Comparison of ENCODE assay signal across 20 mouse cellular contexts in the genomic region with DNA sequence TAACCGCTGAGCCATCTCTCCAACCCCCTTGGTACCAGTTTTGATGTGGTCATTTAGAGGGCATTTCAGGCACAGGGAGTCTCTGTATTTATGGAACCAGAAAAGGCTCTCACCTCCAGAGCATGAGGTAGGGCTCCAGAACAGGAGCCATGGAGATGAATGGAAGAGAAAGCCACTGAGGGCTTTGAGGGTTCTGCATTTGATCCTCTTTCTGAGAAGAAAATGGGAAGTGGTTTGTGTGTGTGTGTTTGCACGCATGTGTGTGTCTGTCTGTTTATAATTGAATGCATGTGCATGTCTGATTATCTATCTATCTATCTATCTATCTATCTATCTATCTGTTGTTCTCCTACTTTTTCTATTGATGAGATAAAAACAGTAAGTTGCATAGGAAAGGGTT.
"Had no signal": no experiment of that assay in that cellular context is flagged by ENCODE, and none has a peak within 500 bp of the region (broad histone marks: within the 10 kb centered on the region; RNA-seq: fewer than 3 reads in every experiment).

No protein-coding gene starts in this region.

- H3K9me3 ChIP-seq: limb, embryonic 10.5 days; limb, embryonic 13.5 days; liver, embryonic 12.5 days; liver, embryonic 15.5 days had no signal

- DNase-seq: kidney, adult 11 months; kidney, adult 8-10 months; kidney, postnatal 25 days; layer of hippocampus, adult 9-11 months; liver; lung, adult 18-20 months; midbrain, embryonic 14.5 days; right cerebral cortex, adult 18-20 months; right cerebral cortex, postnatal 14 days; right cerebral cortex, postnatal 4 days; thymus, adult 2 months; thymus, postnatal 14 days had no signal

- H3K27me3 ChIP-seq: limb, embryonic 13.5 days; liver, embryonic 12.5 days; liver, embryonic 15.5 days had no signal

- H3K4me2 ChIP-seq: limb, embryonic 13.5 days; liver, embryonic 12.5 days; liver, embryonic 15.5 days; midbrain, embryonic 11.5 days had no signal

- H3K4me3 ChIP-seq: layer of hippocampus, adult 2 months; limb, embryonic 10.5 days; limb, embryonic 13.5 days; liver, embryonic 12.5 days; liver, embryonic 15.5 days had no signal

- H3K36me3 ChIP-seq: limb, embryonic 10.5 days; liver, embryonic 12.5 days; liver, embryonic 15.5 days had no signal

- H3K27ac ChIP-seq: kidney, postnatal 0 days; layer of hippocampus, adult 2 months; limb, embryonic 13.5 days; liver, embryonic 12.5 days; liver, embryonic 15.5 days; macrophage had no signal

- H3K9ac ChIP-seq: limb, embryonic 13.5 days; liver, embryonic 12.5 days; liver, embryonic 15.5 days had no signal

- ATAC-seq: liver, embryonic 12.5 days had no signal
